Mouse (Mus musculus) left cerebral cortex, adult 18-20 months (tissue): ENCODE results near the gene Rgs6. TPM values are rescaled to one million over a fixed set of nuclear protein-coding genes. Genes with fewer than 3 reads are reported as not detected.

Experiments
- DNase-seq, 2 experiments: peaks; one replicate each; pipeline ENCODE4 v3.0.0; 2021 to 2022; ENCODE audit warnings: low spot score in 2 of 2, mixed read lengths in 1 of 2
- total RNA-seq, 2 experiments: library from RNA; stranded (reverse); gene quantifications; 2 replicates each; pipeline ENCODE4 v1.2.3; 2021

Rgs6 gene
- total RNA-seq, 2 experiments from 2014 or later: 63.9 to 70.1 TPM

DNA sequence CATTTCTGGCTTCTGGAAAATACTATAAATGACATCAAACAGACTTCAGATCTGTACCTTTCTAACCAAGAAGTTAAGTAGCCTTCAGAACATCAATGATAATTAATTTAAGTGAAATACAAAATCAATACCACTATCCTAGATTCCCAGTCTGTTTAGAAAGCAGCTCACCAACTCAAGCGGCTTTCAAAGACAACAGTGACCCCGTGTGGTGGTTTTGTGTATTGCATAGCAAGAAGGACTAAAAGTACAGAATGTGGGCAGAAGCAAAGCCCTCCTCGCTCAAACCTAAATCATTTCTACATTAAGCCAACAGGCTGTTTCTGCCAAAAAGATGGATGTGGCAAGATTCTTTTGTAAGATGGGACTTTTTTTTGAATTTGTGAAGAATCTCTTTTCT is 429.9 kb downstream of the Rgs6 start:
- DNase-seq: peak; percentile 91 to 93

DNA sequence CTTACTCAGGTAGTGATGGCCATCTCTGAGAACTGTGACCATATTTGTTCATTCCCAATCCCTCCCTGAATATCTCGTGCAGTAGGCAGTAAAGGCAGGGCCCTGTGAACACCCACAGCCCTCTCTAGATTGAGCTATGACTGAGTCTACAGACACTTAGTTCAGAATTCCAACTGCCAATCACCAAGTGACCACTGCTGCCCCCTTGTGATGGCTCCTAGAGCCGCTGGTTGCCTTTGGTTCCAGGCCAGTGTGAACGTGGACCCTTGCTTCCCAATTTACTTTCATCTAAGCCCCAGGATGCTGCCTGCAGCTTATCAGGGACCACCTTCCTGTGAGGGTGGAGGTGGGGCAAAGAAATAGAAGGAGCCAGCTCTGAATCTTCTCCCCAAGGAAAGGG is 438.9 kb downstream of the Rgs6 start:
- no peak for DNase-seq

DNA sequence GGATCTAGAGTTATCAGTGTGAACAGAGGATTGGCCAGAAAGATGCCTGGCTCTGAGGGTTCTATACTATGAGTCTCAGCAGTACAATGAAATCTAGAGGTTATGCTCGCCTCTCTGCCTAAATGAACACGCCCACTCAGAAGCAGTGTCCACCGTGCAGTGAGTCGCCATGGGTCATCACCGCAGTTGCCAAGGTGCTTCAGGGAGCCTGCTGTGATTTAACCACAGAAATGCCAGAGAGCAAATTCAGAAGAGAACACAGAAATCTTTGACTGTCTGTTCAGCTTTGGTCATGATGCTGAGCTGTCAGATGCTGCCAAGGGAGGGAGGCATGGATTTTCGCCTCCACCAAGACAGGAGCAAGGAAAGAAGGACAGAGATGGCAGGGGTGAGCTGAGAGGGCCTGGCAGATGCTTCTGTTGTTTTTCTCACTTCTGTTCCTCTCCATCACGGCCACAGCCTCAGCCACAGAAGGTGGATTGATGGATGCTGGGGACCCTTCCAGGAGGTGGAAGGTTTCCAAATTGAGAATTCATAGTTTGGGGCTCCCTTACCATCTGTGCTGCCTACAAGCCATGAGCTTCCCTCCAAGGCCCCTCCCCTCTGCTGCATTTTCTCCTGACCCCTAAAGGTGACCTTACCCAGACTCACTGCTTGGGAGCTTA is 445.2 kb downstream of the Rgs6 start:
- no peak for DNase-seq

DNA sequence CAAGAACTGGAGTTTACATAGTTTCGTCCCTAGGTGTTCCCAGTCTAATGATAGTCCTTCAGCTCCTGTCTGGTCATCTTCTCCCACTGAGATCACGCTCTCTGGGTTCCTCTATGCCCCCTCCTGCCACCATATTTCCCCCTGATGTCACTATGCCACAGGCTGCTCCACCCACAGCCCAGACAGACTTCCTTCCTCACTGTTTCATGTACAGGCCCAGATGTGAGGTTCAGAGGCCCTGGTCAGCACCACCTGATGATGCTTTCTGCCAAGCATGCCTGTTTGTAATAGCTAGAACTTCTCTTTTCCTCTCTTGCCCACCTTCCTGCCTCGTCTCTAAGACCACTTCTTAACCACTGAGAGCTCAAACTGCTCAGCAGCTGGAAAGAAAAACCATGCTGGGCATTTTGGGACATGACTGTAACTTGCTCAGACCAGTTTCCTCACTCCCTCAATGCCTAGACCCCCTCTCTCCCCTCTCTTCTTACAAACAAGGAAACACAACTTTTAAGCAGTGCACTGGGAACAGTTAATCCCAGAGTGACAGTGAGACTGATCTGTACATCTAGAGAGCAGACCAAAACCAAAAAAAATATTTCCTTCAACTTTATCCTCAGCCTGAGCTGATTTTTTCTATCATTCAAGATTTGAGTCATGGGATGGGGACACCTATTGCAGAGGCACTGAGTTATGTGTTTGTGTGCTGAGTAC is 446.9 kb downstream of the Rgs6 start:
- no peak for DNase-seq

DNA sequence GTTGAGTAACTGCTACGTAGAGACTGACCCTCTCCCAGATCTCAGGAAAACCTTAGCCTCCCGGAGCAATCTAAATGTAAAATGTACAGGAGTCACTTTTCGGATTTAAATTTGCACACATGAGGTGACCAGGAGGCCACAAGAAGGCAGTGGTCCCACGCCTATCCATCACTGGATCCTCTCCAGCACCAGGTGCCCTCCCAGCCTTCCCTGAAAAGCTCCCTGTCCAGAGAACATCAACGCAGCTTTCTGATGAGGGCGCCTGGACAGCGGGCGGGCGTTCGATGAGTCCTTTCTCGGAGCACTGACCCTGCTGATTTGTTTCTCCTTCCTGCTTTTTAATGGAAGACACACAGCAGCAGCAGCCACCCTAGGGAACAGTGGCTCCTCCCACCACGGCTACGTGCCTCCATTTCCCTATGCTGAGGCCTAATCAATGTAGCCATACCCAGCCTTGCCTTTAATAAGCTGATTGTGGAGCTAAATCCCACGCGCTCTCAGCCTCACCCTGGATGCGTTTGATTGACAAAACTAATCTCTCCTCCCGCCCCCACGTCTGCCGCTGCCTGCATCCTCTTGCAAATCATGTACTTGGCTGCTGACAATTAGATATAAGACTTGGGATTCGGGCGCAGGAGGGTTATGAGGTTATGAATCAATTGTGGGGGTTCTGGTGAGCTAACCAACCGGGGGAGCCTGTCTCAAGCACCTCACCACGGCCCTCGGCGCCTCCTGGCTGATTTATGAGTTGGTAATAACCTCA is 449.9 kb downstream of the Rgs6 start:
- DNase-seq: peak; percentile 49 to 70

DNA sequence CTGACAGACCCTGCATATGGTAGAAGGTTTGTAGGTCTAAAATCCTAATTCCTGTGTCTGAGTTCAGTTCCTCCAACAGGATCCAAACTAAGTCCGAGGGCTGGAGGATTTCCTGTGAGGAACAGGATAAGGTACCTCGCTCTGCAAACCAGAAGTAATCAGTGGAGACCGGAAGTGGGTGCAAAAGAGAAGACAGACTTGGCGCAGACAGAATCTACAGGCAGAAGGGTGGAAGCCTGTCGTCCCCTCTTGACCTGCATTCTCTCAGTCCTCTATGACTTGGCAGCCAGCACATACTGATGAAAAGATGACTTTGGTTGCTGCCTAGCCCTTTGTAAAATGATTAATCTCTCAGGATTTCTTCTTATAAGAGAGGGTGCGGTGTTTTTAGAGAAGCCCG is 450.7 kb downstream of the Rgs6 start:
- DNase-seq: no peak

DNA sequence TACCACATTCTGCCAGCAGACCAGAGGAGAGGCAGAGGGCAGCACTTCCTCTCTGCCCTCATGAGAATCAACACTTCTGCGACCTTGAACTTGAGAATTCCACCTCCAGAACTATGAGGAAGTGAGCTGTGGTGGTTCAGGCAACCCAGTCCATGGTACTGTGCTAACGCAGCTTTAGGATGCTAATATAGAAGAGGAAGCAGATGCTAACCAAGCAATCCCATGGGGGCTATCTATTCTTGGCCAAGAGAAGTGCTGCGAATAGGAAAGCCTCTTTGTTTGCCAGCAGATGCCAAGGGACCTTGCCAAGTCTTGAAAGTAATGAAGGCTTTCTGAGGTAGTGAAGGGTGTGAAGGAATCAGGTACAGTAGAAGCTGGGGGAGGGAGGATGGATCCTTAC is 451.8 kb downstream of the Rgs6 start:
- DNase-seq: no peak

DNA sequence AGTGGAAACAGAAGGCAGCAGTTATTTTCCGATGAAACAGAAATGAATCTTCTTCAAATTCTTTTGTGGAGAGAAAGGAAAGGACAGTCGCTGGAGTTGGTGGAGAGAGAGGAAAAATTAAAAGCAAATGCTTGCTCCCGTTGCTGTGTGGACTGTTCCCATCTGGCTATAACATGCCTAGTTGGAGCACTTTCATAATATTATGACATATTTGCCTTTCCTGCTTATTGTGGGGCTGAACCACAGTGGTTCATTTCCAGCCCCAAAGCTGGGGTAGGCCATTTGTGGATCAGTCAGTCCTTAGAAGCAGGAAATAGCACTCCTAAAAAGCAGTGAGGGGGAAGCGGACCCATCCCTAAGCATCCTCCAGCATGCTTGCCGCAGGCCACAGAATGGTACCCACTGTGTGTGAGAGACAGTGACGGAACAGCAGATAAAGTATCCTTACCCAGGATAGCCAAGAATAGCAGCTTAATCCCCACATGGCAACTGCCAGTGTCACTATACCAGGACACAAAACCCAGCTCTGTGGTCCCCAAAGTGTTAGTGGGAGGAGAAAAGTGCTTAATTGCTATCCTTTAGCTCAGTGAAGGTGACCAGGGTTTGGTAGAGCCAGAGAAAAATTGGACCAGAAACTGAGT is 456.0 kb downstream of the Rgs6 start:
- DNase-seq: no peak

DNA sequence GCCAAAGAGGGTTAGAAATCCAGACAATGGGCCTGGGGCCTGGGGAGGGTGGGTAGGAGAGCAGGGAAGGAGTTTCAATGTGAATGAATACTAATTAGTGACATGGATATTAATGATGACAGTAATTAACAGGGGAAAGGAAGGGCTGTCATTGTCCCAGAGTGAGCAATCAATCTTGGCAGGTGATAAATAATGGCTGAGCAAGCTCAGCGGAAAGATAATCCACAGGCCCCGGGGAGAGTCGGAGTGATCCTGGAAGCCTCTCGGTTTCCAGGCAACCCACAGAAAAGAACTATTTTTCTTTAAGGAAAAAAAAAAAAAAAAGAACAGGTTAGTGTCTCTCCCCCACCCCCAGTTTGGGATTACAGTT is 456.5 kb downstream of the Rgs6 start:
- DNase-seq: no peak

DNA sequence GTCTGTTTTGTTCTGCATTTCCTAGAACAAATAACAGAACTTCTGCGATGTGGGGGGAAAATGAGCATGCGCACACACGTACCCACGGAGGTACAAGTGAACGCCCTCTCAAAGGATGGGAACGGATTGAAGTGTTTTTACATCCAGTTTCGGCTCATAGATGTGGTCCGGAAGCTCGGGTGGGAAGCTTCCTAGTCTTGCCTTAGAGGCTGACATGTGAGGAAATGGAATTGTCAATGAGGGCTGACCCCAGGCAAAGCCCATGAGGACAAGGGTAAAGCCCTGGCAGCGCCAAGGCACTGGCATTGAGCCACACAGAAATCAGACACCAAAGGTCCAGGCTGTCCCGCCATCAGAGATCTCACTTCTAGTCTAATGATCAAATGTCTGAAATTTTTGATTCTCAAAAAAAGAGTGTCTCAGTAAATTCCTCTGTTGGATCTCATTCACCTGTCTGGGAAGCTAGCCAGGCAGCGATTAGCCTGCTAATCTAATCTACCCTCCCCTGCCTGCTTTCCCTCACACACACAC is 457.0 kb downstream of the Rgs6 start:
- peak; percentile 25 to 35 for DNase-seq

DNA sequence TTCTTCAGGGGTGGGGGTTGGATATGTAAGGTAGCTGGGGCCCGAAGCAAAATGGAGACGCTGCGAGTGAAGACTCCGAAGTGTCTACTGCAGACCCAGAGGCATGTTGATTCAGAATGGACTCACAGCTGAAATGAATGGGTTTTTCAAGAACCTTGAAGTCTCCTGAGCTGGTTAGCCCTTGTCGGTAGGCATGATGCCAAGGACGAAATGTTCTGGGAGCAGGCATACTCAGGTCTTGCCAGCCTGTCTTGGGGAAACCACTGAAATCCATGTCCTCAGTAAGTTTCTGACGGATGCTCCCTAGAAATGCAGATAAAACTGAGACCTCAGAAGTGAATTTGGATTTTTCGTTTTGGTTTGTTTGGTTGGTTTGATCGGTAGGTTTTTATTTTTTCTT is 458.6 kb downstream of the Rgs6 start:
- DNase-seq: no peak

DNA sequence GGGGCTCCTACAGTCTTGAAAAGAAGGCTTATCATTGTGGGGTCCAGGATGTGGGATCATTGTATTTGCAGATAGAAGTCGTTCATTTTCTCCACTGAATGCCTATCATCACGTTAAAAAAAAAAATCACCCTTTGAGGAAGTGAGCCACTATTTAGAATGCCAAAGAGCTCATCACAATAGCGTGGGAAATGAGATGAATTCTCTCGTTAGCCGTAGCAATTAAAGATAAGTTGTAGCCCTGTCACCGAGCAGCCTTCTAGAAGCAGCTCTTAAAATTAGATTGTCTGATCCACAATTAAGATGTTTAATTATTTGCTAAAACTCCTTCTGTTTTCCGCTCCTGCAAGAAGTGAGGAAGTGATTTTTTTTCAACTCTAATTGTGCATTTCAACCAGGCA is 459.6 kb downstream of the Rgs6 start:
- DNase-seq: no peak

DNA sequence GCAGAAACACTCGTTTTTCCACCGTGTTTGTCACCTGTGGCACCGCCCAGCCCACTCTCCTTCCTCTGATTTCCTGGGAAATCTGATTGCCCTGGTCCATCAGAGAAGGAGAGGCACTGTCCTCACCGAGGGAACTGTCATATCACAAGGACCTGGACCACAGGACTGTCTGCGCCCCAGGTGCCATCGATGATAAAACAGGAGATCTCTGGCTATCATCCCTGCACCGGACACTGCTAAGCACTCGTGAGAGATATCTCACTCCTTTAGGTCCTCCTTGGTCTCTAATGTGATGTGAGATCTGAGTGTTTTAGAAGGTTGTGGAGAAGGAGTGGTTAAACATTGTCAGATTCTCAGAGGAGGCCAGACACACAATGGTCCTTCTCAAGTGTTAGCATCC is 462.4 kb downstream of the Rgs6 start:
- DNase-seq: no peak

DNA sequence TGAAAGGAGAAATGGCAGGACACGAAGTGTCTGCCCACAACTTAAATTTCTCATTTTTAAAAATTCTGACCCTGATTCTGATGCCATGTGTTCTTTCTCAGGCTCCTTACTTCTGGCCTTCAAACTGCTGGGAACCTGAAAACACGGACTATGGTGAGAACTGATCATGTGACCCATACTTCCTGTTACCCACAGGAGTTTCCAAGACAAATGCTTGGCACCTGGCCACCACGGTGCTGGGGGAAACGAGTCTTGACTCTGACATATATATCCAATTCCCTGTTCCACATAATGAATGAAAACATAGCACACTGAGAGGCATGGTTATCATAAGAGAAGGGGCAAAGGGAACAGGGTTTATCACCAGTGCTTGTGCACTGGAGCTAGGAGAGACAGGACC is 464.3 kb downstream of the Rgs6 start:
- DNase-seq: no peak

DNA sequence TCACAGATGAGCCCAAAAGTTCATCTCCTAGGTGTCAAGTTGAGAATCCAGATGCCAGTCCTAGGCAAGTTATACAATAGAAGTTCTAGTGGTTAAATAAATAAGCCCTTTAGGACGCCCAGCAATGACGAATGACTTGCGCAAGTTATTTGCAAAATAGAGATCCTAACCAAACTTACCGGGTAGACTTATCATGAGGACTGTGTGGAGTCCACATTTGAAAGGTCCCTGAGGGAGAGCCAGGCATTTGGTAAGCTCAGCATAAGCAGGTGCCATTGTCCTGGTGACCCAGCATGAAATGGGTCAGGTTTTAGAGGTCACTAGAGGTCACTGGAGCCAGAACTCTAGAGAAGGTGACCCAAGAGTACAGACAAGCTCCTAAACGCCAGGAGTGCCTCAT is 467.6 kb downstream of the Rgs6 start:
- DNase-seq: no peak

DNA sequence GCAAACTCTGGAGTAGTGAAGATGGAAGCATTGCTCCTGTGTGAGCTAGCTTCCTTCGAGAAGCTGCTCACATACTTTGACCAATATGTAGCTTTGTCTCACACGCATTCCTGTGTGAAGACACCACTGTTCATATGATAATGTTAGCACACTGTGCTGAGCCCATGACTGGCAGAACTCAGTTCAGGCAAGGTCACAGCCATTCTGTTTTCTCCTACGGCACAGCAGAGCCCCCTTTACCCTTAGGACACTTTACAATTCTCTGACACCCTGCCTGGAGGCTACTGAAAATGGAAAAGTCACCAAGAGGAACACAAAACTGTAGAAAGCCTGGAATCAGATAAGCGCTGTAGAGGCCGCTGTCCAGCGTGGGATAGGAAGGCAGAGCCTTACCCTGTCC is 478.3 kb downstream of the Rgs6 start:
- DNase-seq: no peak

DNA sequence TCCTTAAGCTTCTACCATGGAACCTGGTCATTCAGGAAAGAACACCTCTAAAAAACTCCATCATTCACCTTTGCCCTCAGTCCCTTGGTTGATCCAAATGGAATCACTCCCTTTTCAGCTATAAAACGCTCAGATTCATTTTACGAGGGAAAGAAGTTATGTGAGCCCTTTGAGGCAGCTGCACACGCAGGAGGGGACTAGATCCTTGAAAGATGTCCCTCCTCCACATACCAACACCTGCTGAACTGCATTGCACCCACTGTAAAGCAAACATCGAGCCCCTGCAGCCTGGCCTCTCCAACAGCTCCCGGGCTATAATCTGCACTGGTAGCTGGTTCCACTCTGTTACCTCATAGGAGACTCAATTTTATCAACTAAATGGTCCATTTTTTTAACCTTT is 482.8 kb downstream of the Rgs6 start:
- DNase-seq: no peak

DNA sequence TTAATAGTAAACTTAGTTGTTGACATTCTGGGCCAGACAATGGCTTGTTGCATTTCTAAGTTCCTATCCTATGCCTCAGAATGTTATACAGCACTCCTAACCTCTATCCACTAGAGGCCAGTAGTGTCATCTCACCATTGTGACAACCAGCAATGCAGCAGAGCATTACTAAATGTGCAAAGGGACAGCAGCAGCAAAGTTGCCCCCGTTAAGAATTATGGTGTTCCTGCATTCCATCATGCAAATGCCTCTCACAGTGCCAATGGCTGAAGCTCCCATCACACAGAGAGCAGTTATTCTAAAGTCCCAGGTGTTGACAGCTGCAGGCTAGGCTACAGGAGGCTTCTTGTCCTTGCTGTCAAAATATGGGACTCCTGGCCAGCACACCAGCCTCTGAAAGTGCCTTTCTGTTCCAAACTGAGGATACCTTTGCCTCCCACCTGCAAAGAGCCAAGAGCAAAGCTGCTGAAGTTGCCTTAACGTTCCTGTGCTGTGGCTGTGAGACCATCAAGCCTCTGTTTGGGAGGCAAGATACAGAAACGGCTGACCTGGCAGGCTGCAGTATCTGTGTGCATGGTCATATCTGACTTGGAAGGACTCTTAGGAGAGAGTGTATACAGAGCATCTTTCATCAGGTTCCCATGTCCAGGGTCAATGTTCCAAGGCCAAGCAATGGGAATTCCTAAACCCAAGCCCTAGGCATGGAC is 484.2 kb downstream of the Rgs6 start:
- no peak for DNase-seq

DNA sequence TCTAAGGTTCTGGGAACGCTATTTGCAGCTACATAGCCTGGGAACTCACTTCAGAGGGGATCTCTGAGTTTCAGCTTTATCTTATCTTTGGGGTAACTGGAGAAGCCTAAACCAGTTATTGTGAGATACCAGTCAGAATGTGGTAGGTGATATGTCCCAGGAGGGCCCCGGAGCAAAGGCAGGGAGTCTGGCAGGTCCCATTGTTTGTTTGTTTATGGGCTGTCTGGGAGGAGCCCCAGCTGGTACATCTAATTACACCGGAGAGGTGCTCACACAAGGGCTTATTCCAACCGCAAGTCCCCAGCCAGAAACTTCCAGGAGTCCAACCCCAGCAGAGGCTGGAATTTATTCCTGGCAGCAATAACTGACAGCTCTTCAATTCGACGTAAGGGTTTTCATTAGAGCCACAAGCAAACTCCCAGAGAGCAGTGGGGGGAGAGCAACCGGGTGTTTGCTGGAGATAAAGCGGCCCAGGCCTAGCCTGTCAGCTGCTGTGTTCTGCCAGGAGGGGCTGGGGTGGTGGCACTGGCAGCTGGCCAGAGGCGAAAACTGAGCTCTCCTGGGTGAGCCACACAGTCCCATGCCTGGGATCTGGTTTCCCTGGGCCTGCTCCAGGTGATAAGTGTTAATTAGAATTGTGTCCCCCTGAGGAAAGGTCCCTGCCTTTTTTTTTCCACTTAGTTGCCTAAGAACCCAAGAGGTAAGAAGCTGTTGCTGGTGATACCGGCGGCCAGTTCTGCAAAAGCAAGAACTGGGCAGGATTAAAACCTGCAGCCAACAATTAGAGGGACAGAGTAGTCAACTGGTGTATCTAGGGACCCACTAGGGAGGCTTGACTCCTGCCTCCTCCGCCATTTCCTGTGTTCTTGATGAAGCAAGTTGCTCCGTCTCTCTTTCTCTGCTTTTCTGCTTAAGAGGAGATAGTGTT is 485.1 kb downstream of the Rgs6 start:
- DNase-seq: no peak

DNA sequence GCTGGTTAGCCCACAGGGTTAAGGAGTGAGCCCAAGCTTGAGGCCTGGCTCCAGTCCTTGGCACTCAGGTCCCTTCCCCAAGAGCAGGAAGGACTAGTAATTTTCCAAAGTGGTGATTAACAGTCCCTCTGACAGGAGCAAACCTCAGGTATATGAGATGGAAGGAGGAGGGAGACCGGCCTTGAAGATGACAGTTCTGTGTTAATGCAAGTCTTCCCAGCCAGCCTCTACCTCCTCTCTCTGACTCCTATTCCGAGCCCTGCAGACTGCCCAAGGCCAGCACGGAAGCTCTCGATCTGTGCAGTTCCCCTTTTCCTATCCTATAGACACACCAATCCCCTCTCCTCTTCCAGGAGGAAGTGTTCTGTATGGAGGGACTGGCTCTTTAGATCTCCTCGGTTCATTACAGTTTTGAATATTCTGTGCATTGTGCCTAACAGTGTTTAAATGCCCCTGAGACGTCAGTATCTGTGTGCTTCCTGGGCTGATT is 485.8 kb downstream of the Rgs6 start:
- no peak for DNase-seq
